Mouse (Mus musculus) embryonic facial prominence, embryonic 14.5 days (tissue): ENCODE data around the gene Pou2f1. TPM values are rescaled to one million over a fixed set of nuclear protein-coding genes. Genes with fewer than 3 reads are reported as not detected.

ENCODE experiments used
- ATAC-seq: fragments of 200-750 bp; cut with Nextera tagmentation; 2 replicates; pipeline ENCODE4 v1.8.0; 2017; ENCODE audit warnings: low read depth, moderate number of reproducible peaks, moderate TSS enrichment
- DNase-seq: peaks from one replicate; pipeline ENCODE4 v3.0.0-alpha.2; 2015; ENCODE audit warnings: low spot score
- H3K27ac ChIP-seq: fragments of 300-500 bp; sonication (generic); replicated peaks from 2 replicates; pipeline ENCODE4 v1.5.1; 2014; ENCODE audit warnings: low read depth, mild to moderate bottlenecking, low read length, moderate library complexity
- H3K27me3 ChIP-seq: fragments of 300-500 bp; sonication (generic); replicated peaks from 2 replicates; pipeline ENCODE4 v1.6.1; 2014; ENCODE audit warnings: low read length; ENCODE audit not compliant: control insufficient read depth, insufficient read depth
- H3K36me3 ChIP-seq: fragments of 300-500 bp; sonication (generic); 2 replicates; pipeline ENCODE4 v1.6.1; 2014; ENCODE audit warnings: low read length, mixed read lengths; ENCODE audit not compliant: control insufficient read depth, insufficient read depth
- H3K4me1 ChIP-seq: fragments of 300-500 bp; sonication (generic); 2 replicates; pipeline ENCODE4 v1.6.1; 2014; ENCODE audit warnings: antibody characterized with exemption, low read length; ENCODE audit not compliant: control insufficient read depth, insufficient read depth
- H3K4me2 ChIP-seq: fragments of 300-500 bp; sonication (generic); 2 replicates; pipeline ENCODE4 v1.6.1; 2014; ENCODE audit warnings: low read depth, mild to moderate bottlenecking, low read length, moderate library complexity, mixed read lengths
- H3K4me3 ChIP-seq: fragments of 300-500 bp; sonication (generic); 2 replicates; pipeline ENCODE4 v1.5.1; 2014; ENCODE audit warnings: low read depth, mild to moderate bottlenecking, low read length
- H3K9ac ChIP-seq: fragments of 300-500 bp; sonication (generic); 2 replicates; pipeline ENCODE4 v1.6.1; 2014; ENCODE audit warnings: low read depth, mild to moderate bottlenecking, low read length, moderate library complexity, mixed read lengths
- H3K9me3 ChIP-seq: fragments of 300-500 bp; sonication (generic); 2 replicates; pipeline ENCODE4 v1.6.1; 2016; ENCODE audit warnings: low read length; ENCODE audit not compliant: control insufficient read depth
- WGBS: fragments of 180-500 bp; shearing (Covaris S2); extraction: QIAGEN DNeasy Blood & Tissue Kit; methylation state at CpG from one replicate; pipeline ENCODE4 v1.1.7; 2014; 5-methylcytosine and 5-hydroxymethylcytosine counted together
- polyA plus RNA-seq: library from polyadenylated mRNA; unstranded; fragments of >200 nt; fragmentation: Nextera tagmentation; extraction: Ambion mirVana; gene quantifications from 2 replicates; pipeline ENCODE4 v1.2.1, GENCODE M21; 2014

The Pou2f1 gene
- polyA plus RNA-seq, 1 experiment from 2014 or later: 13.6 TPM

- Histone ChIP-seq H3K27me3 (peaks cover 12% of the 10 kb centered on the region), H3K9ac (no peak overlapping the region), H3K9me3 (no peaks in the 10 kb centered on the region), H3K36me3 (no peaks in the 10 kb centered on the region), H3K4me2 (no peak overlapping the region), H3K27ac (no peak overlapping the region), H3K4me3 (no peak overlapping the region), H3K4me1 (no peaks in the 10 kb centered on the region)
- 75% methylated on average over 17 of the region's 17 CpGs for WGBS
- ATAC-seq (no peak), DNase-seq (no peak)
Observed at GRCm38 (mm10) chr1:165849458-165850445, 152.7 kb downstream of the Pou2f1 start.

- Histone ChIP-seq H3K27ac (no peak overlapping the region), H3K4me2 (no peak overlapping the region), H3K4me1 (peaks cover 3% of the 10 kb centered on the region; the same call in 1 of the 2 replicates), H3K36me3 (no peaks in the 10 kb centered on the region), H3K4me3 (no peak overlapping the region), H3K9me3 (no peaks in the 10 kb centered on the region), H3K9ac (no peak overlapping the region), H3K27me3 (peaks cover 17% of the 10 kb centered on the region)
- WGBS: 53% methylated on average over 4 of the region's 4 CpGs
- ATAC-seq (no peak), DNase-seq (no peak)
Observed at GRCm38 (mm10) chr1:165848881-165849280, 153.6 kb downstream of the Pou2f1 start.

DNA sequence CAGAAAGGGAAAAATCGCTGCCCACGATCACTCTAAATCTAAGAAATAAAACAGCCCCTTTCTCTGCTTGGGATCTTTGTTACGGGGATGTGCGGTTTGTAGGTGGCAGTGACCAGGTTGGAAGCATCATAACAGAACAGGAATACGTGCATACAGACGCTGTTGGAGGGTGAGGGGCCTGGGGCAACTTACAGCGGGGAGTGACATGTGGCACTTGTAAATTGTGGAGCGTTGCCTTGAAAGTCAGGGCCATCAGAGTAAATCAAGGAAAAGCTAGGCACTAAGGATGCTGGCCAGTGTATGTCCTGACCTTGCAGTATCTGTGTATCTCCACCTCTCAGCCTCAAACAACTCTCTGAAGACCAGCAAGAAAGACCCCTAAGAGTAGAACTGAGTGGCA is 154.1 kb downstream of the Pou2f1 start:
- H3K27ac ChIP-seq: no peak overlapping the region
- H3K4me3 ChIP-seq: no peak overlapping the region
- ATAC-seq (no peak), DNase-seq (no peak)
- peaks cover 3% of the 10 kb centered on the region; the same call in 1 of the 2 replicates for H3K4me1 ChIP-seq
- no peaks in the 10 kb centered on the region for H3K36me3 ChIP-seq
- no peak overlapping the region for H3K4me2 ChIP-seq
- peaks cover 22% of the 10 kb centered on the region for H3K27me3 ChIP-seq
- H3K9me3 ChIP-seq: no peaks in the 10 kb centered on the region
- no peak overlapping the region for H3K9ac ChIP-seq
- WGBS: 78% methylated on average over 8 of the region's 8 CpGs

- Histone ChIP-seq H3K4me1 (peaks cover 7% of the 10 kb centered on the region), H3K9me3 (no peaks in the 10 kb centered on the region), H3K36me3 (no peaks in the 10 kb centered on the region), H3K4me2 (peak overlapping the region; percentile 94), H3K27ac (no peak overlapping the region), H3K4me3 (peak overlapping the region; percentile 47), H3K27me3 (peaks cover 44% of the 10 kb centered on the region), H3K9ac (peak overlapping the region; percentile 55)
- no peak for DNase-seq
- WGBS: 9% methylated on average over 14 of the region's 14 CpGs
- no peak; the same call in 1 of the 2 replicates for ATAC-seq
Observed at GRCm38 (mm10) chr1:165845366-165845765, 157.1 kb downstream of the Pou2f1 start.

- Histone ChIP-seq H3K9me3 (no peaks in the 10 kb centered on the region), H3K27ac (no peak overlapping the region), H3K4me2 (peak overlapping the region; percentile 94), H3K27me3 (peaks cover 48% of the 10 kb centered on the region), H3K36me3 (no peaks in the 10 kb centered on the region), H3K4me1 (peaks cover 7% of the 10 kb centered on the region), H3K4me3 (peak overlapping the region; percentile 47), H3K9ac (peak overlapping the region; percentile 55)
- ATAC-seq: peak; percentile 39; the same call in 1 of the 2 replicates
- 1% methylated on average over 14 of the region's 26 CpGs for WGBS
- no peak for DNase-seq
Observed at GRCm38 (mm10) chr1:165844956-165845355, 157.5 kb downstream of the Pou2f1 start.

GRCm38 (mm10) chr1:165844466-165844951 is 158.0 kb downstream of the Pou2f1 start:
- peak overlapping the region; percentile 55 for H3K9ac ChIP-seq
- DNase-seq: peak; percentile 63
- H3K27ac ChIP-seq: no peak overlapping the region
- peak overlapping the region; percentile 47 for H3K4me3 ChIP-seq
- peak overlapping the region; percentile 94 for H3K4me2 ChIP-seq
- peaks cover 7% of the 10 kb centered on the region for H3K4me1 ChIP-seq
- peak; percentile 74 for ATAC-seq
- WGBS: 1% methylated on average over 16 of the region's 20 CpGs
- H3K27me3 ChIP-seq: peaks cover 52% of the 10 kb centered on the region
- H3K9me3 ChIP-seq: no peaks in the 10 kb centered on the region
- no peaks in the 10 kb centered on the region for H3K36me3 ChIP-seq

DNA sequence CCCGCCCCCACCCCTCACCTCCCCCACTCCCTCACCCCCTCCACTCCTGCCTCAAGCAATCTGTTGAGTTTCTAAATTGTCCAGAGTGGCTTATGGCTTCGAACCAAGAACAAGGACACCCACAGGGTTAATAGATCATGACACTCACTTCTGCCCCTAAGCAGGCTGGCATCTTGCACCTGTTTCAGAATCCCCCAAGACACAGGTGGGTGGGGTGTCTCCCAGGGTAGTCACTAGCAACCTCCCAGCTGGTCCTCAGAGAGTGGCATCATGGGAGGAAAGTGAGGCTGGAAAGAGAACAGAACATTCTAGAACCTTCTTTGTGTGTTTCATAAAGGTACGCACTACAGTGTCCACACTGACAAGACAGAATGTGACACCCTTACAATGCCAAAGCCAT is 158.9 kb downstream of the Pou2f1 start:
- ATAC-seq (no peak), DNase-seq (no peak)
- 61% methylated on average over 3 of the region's 3 CpGs for WGBS
- Histone ChIP-seq H3K4me1 (peaks cover 7% of the 10 kb centered on the region), H3K9me3 (no peaks in the 10 kb centered on the region), H3K27me3 (peaks cover 52% of the 10 kb centered on the region), H3K4me3 (no peak overlapping the region), H3K9ac (no peak overlapping the region), H3K27ac (no peak overlapping the region), H3K4me2 (no peak overlapping the region), H3K36me3 (no peaks in the 10 kb centered on the region)

- Histone ChIP-seq H3K9ac (no peak overlapping the region), H3K36me3 (no peaks in the 10 kb centered on the region), H3K4me2 (no peak overlapping the region), H3K27ac (no peak overlapping the region), H3K4me1 (peaks cover 10% of the 10 kb centered on the region), H3K4me3 (no peak overlapping the region), H3K27me3 (peaks cover 55% of the 10 kb centered on the region), H3K9me3 (no peaks in the 10 kb centered on the region)
- no peak for DNase-seq
- 60% methylated on average over 7 of the region's 7 CpGs for WGBS
- ATAC-seq: no peak
Observed at GRCm38 (mm10) chr1:165842170-165842569, 160.3 kb downstream of the Pou2f1 start.
